Mouse (Mus musculus) heart, embryonic 10.5 days (tissue): ENCODE data around the gene Med23. TPM values are rescaled to one million over a fixed set of nuclear protein-coding genes. Genes with fewer than 3 reads are reported as not detected.

Source experiments
- DNase-seq: peaks from one replicate; pipeline ENCODE4 v3.0.0-alpha.2; 2017; ENCODE audit warnings: low spot score
- H3K27ac ChIP-seq: fragments of 300-500 bp; sonication (generic); 2 replicates; pipeline ENCODE4 v1.5.1; 2016; ENCODE audit warnings: mild to moderate bottlenecking
- H3K27me3 ChIP-seq: fragments of 300-500 bp; sonication (generic); 2 replicates; pipeline ENCODE4 v1.6.1; 2016; ENCODE audit warnings: mild to moderate bottlenecking; ENCODE audit not compliant: poor library complexity, insufficient read depth, severe bottlenecking
- H3K36me3 ChIP-seq: fragments of 300-500 bp; sonication (generic); 2 replicates; pipeline ENCODE4 v1.6.1; 2016; ENCODE audit warnings: mild to moderate bottlenecking, moderate library complexity
- H3K4me1 ChIP-seq: fragments of 300-500 bp; sonication (generic); 2 replicates; pipeline ENCODE4 v1.6.1; 2016; ENCODE audit warnings: mild to moderate bottlenecking
- H3K4me3 ChIP-seq: fragments of 300-500 bp; sonication (generic); 2 replicates; pipeline ENCODE4 v1.5.1; 2016; ENCODE audit warnings: mild to moderate bottlenecking, moderate library complexity
- H3K9me3 ChIP-seq: fragments of 300-500 bp; sonication (generic); 2 replicates; pipeline ENCODE4 v1.6.1; 2016; ENCODE audit warnings: mild to moderate bottlenecking, moderate library complexity
- WGBS: fragments of 180-500 bp; shearing (Covaris S2); methylation state at CpG from one replicate; pipeline ENCODE4 v1.1.7; 2016; 5-methylcytosine and 5-hydroxymethylcytosine counted together
- polyA plus RNA-seq: library from polyadenylated mRNA; unstranded; fragments of >200 nt; fragmentation: Nextera tagmentation; extraction: Ambion mirVana; gene quantifications from 2 replicates; pipeline ENCODE4 v1.2.1, GENCODE M21; 2016

The Med23 gene
- polyA plus RNA-seq: 16.2 and 18.6 TPM in 2 replicates

GRCm38 (mm10) chr10:24869760-24870290 lies at the start of gene Med23:
TSS of gene Med23 (plus strand) at chr10:24869986.
- H3K36me3 ChIP-seq: peaks cover 36% of the 10 kb centered on the region
- no peaks in the 10 kb centered on the region for H3K9me3 ChIP-seq
- H3K27ac ChIP-seq: peak within 1 kb of the TSS; percentile 92
- peak; percentile 97 for DNase-seq
- peak within 1 kb of the TSS; percentile 80 for H3K4me3 ChIP-seq
- under 1% methylated on average over 36 of the region's 36 CpGs for WGBS
- no peaks in the 10 kb centered on the region for H3K27me3 ChIP-seq
- H3K4me1 ChIP-seq: no peaks in the 10 kb centered on the region

GRCm38 (mm10) chr10:24821990-24822676 lies 47.7 kb upstream of the Med23 start:
- H3K9me3 ChIP-seq: no peaks in the 10 kb centered on the region
- H3K27ac ChIP-seq: no peak overlapping the region
- no peaks in the 10 kb centered on the region for H3K27me3 ChIP-seq
- no peaks in the 10 kb centered on the region for H3K4me1 ChIP-seq
- no peak overlapping the region for H3K4me3 ChIP-seq
- WGBS: 43% methylated on average over 4 of the region's 4 CpGs
- H3K36me3 ChIP-seq: no peaks in the 10 kb centered on the region
- DNase-seq: no peak

GRCm38 (mm10) chr10:24822842-24823241 lies 46.9 kb upstream of the Med23 start:
- Histone ChIP-seq H3K4me1 (no peaks in the 10 kb centered on the region), H3K36me3 (no peaks in the 10 kb centered on the region), H3K27ac (no peak overlapping the region), H3K4me3 (no peak overlapping the region), H3K9me3 (no peaks in the 10 kb centered on the region), H3K27me3 (no peaks in the 10 kb centered on the region)
- 80% methylated on average over 1 of the region's 1 CpGs for WGBS
- no peak for DNase-seq

DNA sequence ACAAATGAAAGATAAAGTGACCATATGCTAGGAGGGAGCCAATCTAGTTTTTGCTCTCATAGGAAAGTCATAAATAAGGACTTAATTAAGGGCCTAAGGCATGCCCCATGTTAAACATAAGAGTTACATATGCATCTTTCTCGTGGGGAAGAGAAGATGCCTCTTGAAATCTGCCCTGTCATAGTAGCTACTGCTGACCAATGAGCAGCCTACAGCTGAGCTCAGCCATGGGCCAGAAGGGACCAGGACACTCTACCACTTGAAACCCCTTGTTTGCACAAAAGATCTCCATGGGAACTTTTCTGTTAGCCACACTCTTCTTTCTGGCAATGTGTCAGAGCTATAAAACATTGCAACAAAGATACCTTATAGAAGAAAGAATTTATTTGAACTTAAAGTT lies 46.5 kb upstream of the Med23 start:
- DNase-seq: no peak
- H3K4me1 ChIP-seq: no peaks in the 10 kb centered on the region
- H3K4me3 ChIP-seq: no peak overlapping the region
- no peaks in the 10 kb centered on the region for H3K27me3 ChIP-seq
- no peaks in the 10 kb centered on the region for H3K9me3 ChIP-seq
- H3K27ac ChIP-seq: no peak overlapping the region
- no peaks in the 10 kb centered on the region for H3K36me3 ChIP-seq
- 45% methylated on average over 1 of the region's 1 CpGs for WGBS

- Histone ChIP-seq H3K4me3 (no peak overlapping the region), H3K9me3 (no peaks in the 10 kb centered on the region), H3K36me3 (no peaks in the 10 kb centered on the region), H3K4me1 (no peaks in the 10 kb centered on the region), H3K27me3 (no peaks in the 10 kb centered on the region), H3K27ac (no peak overlapping the region)
- 80% methylated on average over 16 of the region's 16 CpGs for WGBS
- no peak for DNase-seq
Observed at GRCm38 (mm10) chr10:24823697-24824535, 45.9 kb upstream of the Med23 start.

DNA sequence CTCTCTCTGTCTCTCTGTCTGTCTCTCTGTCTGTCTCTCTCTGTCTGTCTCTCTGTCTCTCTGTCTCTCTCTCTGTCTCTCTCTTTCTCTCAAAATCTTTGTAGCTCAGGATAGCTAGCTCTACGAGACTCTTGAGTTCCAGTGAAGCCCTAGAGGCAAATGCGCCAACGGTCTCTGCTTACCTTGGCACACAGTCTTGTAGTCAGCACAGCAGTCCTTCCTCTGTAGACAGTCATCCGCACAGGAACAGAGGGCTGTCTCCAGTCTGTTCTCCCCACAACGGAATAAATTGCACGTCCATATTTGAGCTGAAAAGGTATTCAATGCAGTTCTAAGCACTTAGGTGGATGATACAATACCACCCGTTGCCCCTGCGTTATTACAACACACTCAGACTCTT lies 45.2 kb upstream of the Med23 start:
- no peaks in the 10 kb centered on the region for H3K27me3 ChIP-seq
- H3K4me1 ChIP-seq: no peaks in the 10 kb centered on the region
- H3K9me3 ChIP-seq: no peaks in the 10 kb centered on the region
- DNase-seq: no peak
- H3K27ac ChIP-seq: no peak overlapping the region
- no peak overlapping the region for H3K4me3 ChIP-seq
- no peaks in the 10 kb centered on the region for H3K36me3 ChIP-seq
- 87% methylated on average over 8 of the region's 8 CpGs for WGBS

DNA sequence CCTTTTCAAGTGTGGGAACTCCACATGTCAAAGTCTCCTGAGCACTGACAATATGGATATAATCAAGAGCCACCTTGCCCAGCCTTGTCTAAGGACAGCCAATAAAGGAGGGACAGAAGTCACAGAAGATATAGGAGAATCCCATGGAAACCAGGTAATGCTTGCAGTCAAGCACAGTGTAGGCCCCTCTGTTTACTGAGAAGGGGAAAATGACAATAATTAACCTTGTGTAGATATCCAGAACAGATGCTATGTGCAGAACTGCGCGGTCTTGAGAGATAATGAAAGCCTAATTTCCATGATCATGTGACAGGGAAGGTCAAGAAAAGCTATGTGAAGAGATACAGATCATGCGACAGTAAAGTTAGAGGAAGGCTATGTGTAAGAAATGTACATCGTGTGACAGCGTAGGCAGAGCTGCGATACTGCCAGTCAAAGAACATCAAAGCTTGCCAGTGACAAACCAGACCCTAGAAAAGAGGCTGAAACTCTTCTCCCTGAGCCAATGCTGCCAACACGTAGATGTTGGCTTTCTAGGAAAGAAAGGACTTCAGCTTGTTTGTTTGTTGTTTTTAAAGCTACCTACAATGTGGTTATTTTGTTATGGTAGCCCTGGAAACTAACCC lies 44.2 kb upstream of the Med23 start:
- Histone ChIP-seq H3K27me3 (no peaks in the 10 kb centered on the region), H3K9me3 (no peaks in the 10 kb centered on the region), H3K4me1 (no peaks in the 10 kb centered on the region), H3K27ac (no peak overlapping the region), H3K4me3 (no peak overlapping the region), H3K36me3 (no peaks in the 10 kb centered on the region)
- no peak for DNase-seq
- WGBS: 79% methylated on average over 7 of the region's 7 CpGs

DNA sequence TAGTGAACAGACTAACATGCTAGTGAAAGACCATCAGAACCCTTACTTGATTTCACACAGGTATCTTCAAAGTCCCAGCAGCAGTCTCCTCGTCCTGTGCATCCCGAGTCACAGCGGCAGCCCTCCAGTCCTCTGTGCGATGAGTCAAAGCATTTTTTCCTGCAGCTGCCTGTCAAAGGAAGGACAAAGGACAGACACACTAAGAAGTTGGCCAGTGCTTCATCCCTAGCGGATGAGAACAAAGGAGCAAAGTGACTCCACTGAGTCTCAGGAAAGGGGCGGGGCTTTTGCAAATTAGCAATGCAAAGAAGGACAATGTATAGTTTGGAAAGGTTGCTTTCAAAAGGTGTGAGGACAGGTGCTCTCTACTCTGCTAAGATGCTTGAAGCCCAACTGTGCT lies 43.7 kb upstream of the Med23 start:
- Histone ChIP-seq H3K36me3 (no peaks in the 10 kb centered on the region), H3K4me1 (no peaks in the 10 kb centered on the region), H3K4me3 (no peak overlapping the region), H3K27me3 (no peaks in the 10 kb centered on the region), H3K27ac (no peak overlapping the region), H3K9me3 (no peaks in the 10 kb centered on the region)
- 26% methylated on average over 6 of the region's 6 CpGs for WGBS
- no peak for DNase-seq

DNA sequence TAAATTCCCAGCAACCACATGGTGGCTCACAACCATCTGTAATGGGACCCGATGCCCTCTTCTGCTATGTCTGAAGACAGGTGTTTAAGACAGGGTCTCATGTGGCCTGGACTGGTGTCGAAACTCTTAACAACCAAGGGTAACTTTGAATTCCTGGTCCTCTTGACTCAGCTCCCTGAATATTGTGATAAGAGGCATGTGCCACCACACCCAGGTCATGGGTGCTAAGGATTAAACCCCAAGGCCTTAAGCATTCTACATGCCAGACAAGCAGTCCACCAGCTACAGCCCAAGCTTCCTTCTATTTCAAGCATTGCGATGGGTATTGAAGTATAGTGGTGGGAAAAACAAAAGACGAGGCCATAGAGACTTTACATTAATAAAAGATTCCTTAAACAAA lies 41.6 kb upstream of the Med23 start:
- DNase-seq: no peak
- WGBS: 88% methylated on average over 4 of the region's 4 CpGs
- Histone ChIP-seq H3K27ac (no peak overlapping the region), H3K36me3 (no peaks in the 10 kb centered on the region), H3K4me1 (0 out of 2 replicates have a peak, but pooled peaks cover 3% of the 10 kb centered on the region), H3K9me3 (no peaks in the 10 kb centered on the region), H3K27me3 (no peaks in the 10 kb centered on the region), H3K4me3 (no peak overlapping the region)

DNA sequence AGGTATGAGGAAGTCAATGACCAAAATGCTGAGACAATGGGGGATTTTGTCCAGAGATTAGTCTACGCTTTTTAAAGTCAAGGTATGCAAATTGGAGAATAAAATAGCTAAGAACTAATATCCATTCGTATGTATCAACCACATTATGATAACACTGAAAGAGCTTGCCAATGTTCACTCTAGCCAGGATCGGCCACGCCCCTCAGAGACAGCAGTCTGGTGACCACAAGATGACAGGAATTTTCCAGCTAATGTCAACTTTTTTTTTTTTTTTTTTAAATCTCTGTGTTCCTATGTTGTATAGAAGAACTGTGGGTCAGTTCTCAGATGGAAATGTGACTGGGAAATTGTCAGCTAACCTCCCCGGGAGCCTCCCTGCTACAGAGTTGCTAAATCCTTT lies 39.3 kb upstream of the Med23 start:
- 86% methylated on average over 5 of the region's 5 CpGs for WGBS

DNA sequence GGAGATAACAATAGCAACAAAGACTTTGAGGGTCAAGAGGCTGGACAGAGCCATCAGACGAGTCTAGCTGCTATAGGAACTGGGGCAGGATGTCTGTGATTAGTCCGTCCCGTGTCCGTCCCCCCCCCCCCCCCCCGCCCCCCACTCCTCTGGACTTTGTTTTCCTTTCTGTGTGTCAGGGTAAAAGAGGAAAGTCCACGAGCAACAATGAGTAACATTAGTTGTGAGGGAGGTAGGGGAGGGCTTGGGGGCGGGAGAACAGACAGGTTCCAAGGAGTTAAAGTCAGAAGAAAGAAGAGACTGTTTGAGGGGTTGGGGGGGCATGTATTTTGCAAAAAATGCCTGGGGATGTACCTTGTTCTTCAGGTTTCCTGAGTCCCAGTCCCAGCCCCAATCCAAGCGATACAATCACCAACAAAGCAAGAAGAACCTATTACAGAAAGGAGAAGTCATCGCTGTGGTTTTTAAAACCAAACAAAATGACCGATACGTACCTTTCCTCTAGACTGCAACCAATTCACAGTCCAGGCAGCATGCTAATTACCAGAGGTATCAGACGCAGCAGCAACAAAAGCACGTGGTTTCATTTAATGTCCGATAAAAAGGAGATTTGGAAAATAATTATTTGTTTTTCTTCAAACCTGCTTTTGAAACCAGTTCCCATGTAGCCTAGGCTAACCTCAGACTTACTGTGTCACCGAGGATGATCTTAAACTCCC lies 38.2 kb upstream of the Med23 start:
- no peak for DNase-seq
- Histone ChIP-seq H3K36me3 (no peaks in the 10 kb centered on the region), H3K4me1 (peaks cover 19% of the 10 kb centered on the region), H3K27me3 (no peaks in the 10 kb centered on the region), H3K9me3 (no peaks in the 10 kb centered on the region), H3K4me3 (no peak overlapping the region), H3K27ac (no peak overlapping the region)
- WGBS: 61% methylated on average over 15 of the region's 15 CpGs

More for the DNA sequence above, 39.3 kb upstream of the Med23 start:
- DNase-seq: no peak
- Histone ChIP-seq H3K36me3 (no peaks in the 10 kb centered on the region), H3K4me3 (no peak overlapping the region), H3K27me3 (no peaks in the 10 kb centered on the region), H3K27ac (no peak overlapping the region), H3K4me1 (peaks cover 11% of the 10 kb centered on the region), H3K9me3 (no peaks in the 10 kb centered on the region)

DNA sequence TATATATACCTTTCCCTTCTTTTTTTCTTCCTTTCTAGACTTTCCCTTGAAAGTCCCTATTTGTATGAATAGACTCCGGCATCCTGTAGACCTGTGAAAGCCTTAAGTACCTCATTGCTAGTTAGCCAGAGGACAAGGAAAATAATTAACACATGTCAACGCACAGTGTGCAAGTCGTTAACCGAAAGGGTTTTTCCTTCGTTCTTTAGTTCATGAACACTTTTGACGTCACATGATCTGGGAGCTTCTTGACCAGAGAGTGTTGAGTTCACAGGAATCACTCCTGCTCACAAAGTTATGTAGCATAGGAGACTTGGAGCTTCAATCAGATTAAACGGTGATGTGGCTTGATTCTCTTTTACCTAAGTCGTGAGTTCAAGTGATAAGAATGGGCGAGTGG lies 37.5 kb upstream of the Med23 start:
- Histone ChIP-seq H3K27me3 (no peaks in the 10 kb centered on the region), H3K4me1 (peaks cover 20% of the 10 kb centered on the region), H3K9me3 (no peaks in the 10 kb centered on the region), H3K4me3 (no peak overlapping the region), H3K27ac (no peak overlapping the region), H3K36me3 (no peaks in the 10 kb centered on the region)
- WGBS: 89% methylated on average over 9 of the region's 9 CpGs
- no peak for DNase-seq
